ENCODE assay signal across 10 mouse cellular contexts in the genomic region with DNA sequence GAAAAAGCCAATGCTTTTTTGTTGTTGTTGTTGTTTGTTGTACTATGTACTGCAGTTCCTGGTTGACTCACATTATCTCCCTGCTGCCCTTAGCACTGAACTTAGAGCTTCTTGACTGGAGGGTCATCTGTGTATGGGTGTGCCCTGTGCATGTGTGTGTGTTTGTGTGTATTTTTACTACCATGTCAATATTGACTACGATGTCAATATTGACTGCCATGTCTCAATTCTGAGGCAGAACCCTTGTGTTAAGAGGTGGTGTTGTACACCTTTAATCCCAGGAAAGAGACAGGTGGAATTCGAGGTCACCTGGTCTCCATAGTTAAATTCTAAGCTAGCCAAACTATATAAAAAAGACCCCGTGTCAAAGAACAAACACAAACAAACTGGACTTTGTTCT. TPM values are rescaled to one million over a fixed set of nuclear protein-coding genes. Genes with fewer than 3 reads are reported as not detected.
DNase-seq lines count a peak whose midpoint lies in the region; ATAC-seq and TF ChIP-seq lines count a peak whose summit lies in the region.
"Had no signal": no experiment of that assay in that cellular context is flagged by ENCODE, and none has a peak within 500 bp of the region (broad histone marks: within the 10 kb centered on the region; RNA-seq: fewer than 3 reads in every experiment).

No protein-coding gene starts in this region.

- H3K27ac ChIP-seq in heart, embryonic 11.5 days (ENCODE audit: low read depth, low read length) = peak overlapping the region; percentile 52
- H3K27ac ChIP-seq in midbrain, embryonic 10.5 days (replicated peaks) = peak overlapping the region; percentile 98
- H3K27ac ChIP-seq in midbrain, postnatal 0 days (ENCODE audit: low read depth, low read length) = no peak overlapping the region
- no peak overlapping the region for H3K27ac ChIP-seq in intestine, embryonic 16.5 days (ENCODE audit: low read length)
- peak overlapping the region; percentile 90 for H3K27ac ChIP-seq in small intestine, adult 2 months (ENCODE audit: insufficient read depth, low read depth, low read length)
- H3K27ac ChIP-seq: liver, embryonic 13.5 days had no signal

- no peak for DNase-seq in heart, postnatal 36 days
- DNase-seq in midbrain, embryonic 10.5 days (ENCODE audit: low spot score) = no peak
- DNase-seq in midbrain, postnatal 0 days (ENCODE audit: low spot score) = no peak
- DNase-seq in T-cell, adult 2 months (ENCODE audit: low spot score) = no peak
- DNase-seq in testis, postnatal 14 days (ENCODE audit: low spot score) = no peak
- DNase-seq: liver, embryonic 13.5 days had no signal

- intact Hi-C loops in heart, postnatal 36 days (cut with DNase I) = no loop called here

- no peaks in the 10 kb centered on the region for H3K36me3 ChIP-seq in heart, embryonic 11.5 days (ENCODE audit: control insufficient read depth, insufficient read depth, low read length)
- peaks cover 3% of the 10 kb centered on the region; the same call in 1 of the 2 replicates for H3K36me3 ChIP-seq in midbrain, embryonic 10.5 days
- H3K36me3 ChIP-seq in midbrain, postnatal 0 days (ENCODE audit: insufficient read depth, low read length) = no peaks in the 10 kb centered on the region
- H3K36me3 ChIP-seq in intestine, embryonic 16.5 days (ENCODE audit: control insufficient read depth, insufficient read depth, low read length) = no peaks in the 10 kb centered on the region
- no peaks in the 10 kb centered on the region for H3K36me3 ChIP-seq in small intestine, adult 2 months (ENCODE audit: control insufficient read depth, insufficient read depth, low read length)
- H3K36me3 ChIP-seq: embryonic facial prominence, embryonic 12.5 days; liver, embryonic 13.5 days had no signal

- peaks cover 50% of the 10 kb centered on the region for H3K4me1 ChIP-seq in heart, embryonic 11.5 days (ENCODE audit: control insufficient read depth, insufficient read depth, low read length)
- H3K4me1 ChIP-seq in midbrain, embryonic 10.5 days = peaks cover 95% of the 10 kb centered on the region
- peaks cover 23% of the 10 kb centered on the region; the same call in 1 of the 2 replicates for H3K4me1 ChIP-seq in midbrain, postnatal 0 days (ENCODE audit: insufficient read depth, low read length)
- peaks cover 20% of the 10 kb centered on the region for H3K4me1 ChIP-seq in intestine, embryonic 16.5 days (ENCODE audit: control insufficient read depth, insufficient read depth, low read length)
- H3K4me1 ChIP-seq in small intestine, adult 2 months (ENCODE audit: control insufficient read depth, insufficient read depth, insufficient read length, low read length) = peaks cover 14% of the 10 kb centered on the region; the same call in 1 of the 2 replicates

- WGBS in heart, embryonic 11.5 days (ENCODE audit: insufficient replicate concordance) = 70% methylated on average over 3 of the region's 3 CpGs
- WGBS in midbrain, embryonic 10.5 days = 64% methylated on average over 3 of the region's 3 CpGs
- 71% methylated on average over 3 of the region's 3 CpGs for WGBS in midbrain, postnatal 0 days
- WGBS in intestine, embryonic 16.5 days = 61% methylated on average over 3 of the region's 3 CpGs
- WGBS in small intestine, adult 2 months = 31% methylated on average over 3 of the region's 3 CpGs

- no peak for ATAC-seq in heart, embryonic 11.5 days (replicated peaks; ENCODE audit: insufficient number of reproducible peaks, low FRiP score, low TSS enrichment)
- ATAC-seq in midbrain, postnatal 0 days (ENCODE audit: low FRiP score) = no peak
- ATAC-seq in intestine, embryonic 16.5 days = 0 out of 2 replicates have a peak, but pooled peaks have one; percentile 17

- H3K4me2 ChIP-seq in heart, embryonic 11.5 days = peak overlapping the region; percentile 24
- H3K4me2 ChIP-seq in midbrain, postnatal 0 days (ENCODE audit: low read depth, low read length, poor library complexity, severe bottlenecking) = no peak overlapping the region
- H3K4me2 ChIP-seq in intestine, embryonic 16.5 days (ENCODE audit: low read depth, low read length) = no peak overlapping the region
- H3K4me2 ChIP-seq: liver, embryonic 13.5 days had no signal

- TF ChIP-seq POLR2A in small intestine, adult 2 months (IDR thresholded peaks at IDR 0.05; ENCODE audit: low read depth, low read length) = no peak

- H3K9ac ChIP-seq in heart, embryonic 11.5 days (ENCODE audit: low read depth, low read length) = no peak overlapping the region
- H3K9ac ChIP-seq in midbrain, postnatal 0 days (replicated peaks; ENCODE audit: low read length, poor library complexity, severe bottlenecking) = no peak overlapping the region
- no peak overlapping the region for H3K9ac ChIP-seq in intestine, embryonic 16.5 days (ENCODE audit: low read depth, low read length)
- H3K9ac ChIP-seq: embryonic facial prominence, embryonic 12.5 days; liver, embryonic 13.5 days had no signal

- TF ChIP-seq CTCF in midbrain, postnatal 0 days (IDR thresholded peaks at IDR 0.05) = no peak
- no peak for TF ChIP-seq CTCF in small intestine, adult 2 months (IDR thresholded peaks at IDR 0.05; ENCODE audit: extremely low read depth, insufficient read length, insufficient replicate concordance, low read depth, low read length)

- H3K9me3 ChIP-seq in heart, embryonic 11.5 days (replicated peaks; ENCODE audit: control insufficient read depth, low read length) = no peaks in the 10 kb centered on the region
- no peaks in the 10 kb centered on the region for H3K9me3 ChIP-seq in midbrain, embryonic 10.5 days (replicated peaks)
- H3K9me3 ChIP-seq in midbrain, postnatal 0 days (ENCODE audit: low read length) = no peaks in the 10 kb centered on the region
- H3K9me3 ChIP-seq in intestine, embryonic 16.5 days (ENCODE audit: control insufficient read depth, low read length) = no peaks in the 10 kb centered on the region
- H3K9me3 ChIP-seq: embryonic facial prominence, embryonic 12.5 days; liver, embryonic 13.5 days had no signal

- no peaks in the 10 kb centered on the region for H3K27me3 ChIP-seq in heart, embryonic 11.5 days (ENCODE audit: control insufficient read depth, insufficient read depth, low read length)
- no peaks in the 10 kb centered on the region for H3K27me3 ChIP-seq in midbrain, embryonic 10.5 days (ENCODE audit: low read depth, poor library complexity, severe bottlenecking)
- H3K27me3 ChIP-seq in midbrain, postnatal 0 days (ENCODE audit: insufficient read depth, low read length) = no peaks in the 10 kb centered on the region
- H3K27me3 ChIP-seq in intestine, embryonic 16.5 days (replicated peaks; ENCODE audit: control insufficient read depth, insufficient read depth, low read length) = no peaks in the 10 kb centered on the region
- no peaks in the 10 kb centered on the region for H3K27me3 ChIP-seq in small intestine, adult 2 months (ENCODE audit: control insufficient read depth, insufficient read depth, low read length)
- H3K27me3 ChIP-seq: embryonic facial prominence, embryonic 12.5 days had no signal

- no peak overlapping the region for H3K4me3 ChIP-seq in heart, embryonic 11.5 days (ENCODE audit: low read depth, low read length)
- H3K4me3 ChIP-seq in midbrain, embryonic 10.5 days = peak overlapping the region; percentile 44; the same call in 1 of the 2 replicates
- no peak overlapping the region for H3K4me3 ChIP-seq in midbrain, postnatal 0 days (ENCODE audit: low read depth, low read length)
- no peak overlapping the region for H3K4me3 ChIP-seq in intestine, embryonic 16.5 days (ENCODE audit: low read length)
- no peak overlapping the region for H3K4me3 ChIP-seq in small intestine, adult 2 months (ENCODE audit: low read depth, low read length)
- H3K4me3 ChIP-seq: embryonic facial prominence, embryonic 12.5 days; liver, embryonic 13.5 days had no signal

RNA-seq across cellular contexts. Expression of a gene that starts 5.6 kb away (rescaled TPM):
- polyA plus RNA-seq in heart, embryonic 11.5 days (2014; fragmentation: Nextera tagmentation; extraction: Ambion mirVana) = 77.0 and 99.7 TPM in 2 replicates
- total RNA-seq in heart, postnatal 36 days (2021) = 10 to 100 TPM; 12.2 to 14.0 TPM
- 71.2 and 91.2 TPM in 2 replicates for polyA plus RNA-seq in midbrain, embryonic 10.5 days (2016; fragmentation: Nextera tagmentation; extraction: Ambion mirVana)
- total RNA-seq in midbrain, postnatal 0 days (2014; rRNA removed) = 26.3 and 35.4 TPM in 2 replicates
- polyA plus RNA-seq in midbrain, postnatal 0 days (2015; fragmentation: Nextera tagmentation; extraction: Ambion mirVana) = 13.0 and 15.8 TPM in 2 replicates
- polyA plus RNA-seq in intestine, embryonic 16.5 days (2015; fragmentation: Nextera tagmentation; extraction: Ambion mirVana) = 7.3 and 8.0 TPM in 2 replicates
- 2.0 and 3.8 TPM in 2 replicates for polyA plus RNA-seq in small intestine, adult 2 months (2012; rRNA removed)

Comparison
In these comparisons a context has a peak if more than half of its experiments do, and no peak if none do; other contexts are left out.
1. H3K27ac ChIP-seq: peak in heart, embryonic 11.5 days (single experiment), midbrain, embryonic 10.5 days (single experiment) and small intestine, adult 2 months (single experiment); none in midbrain, postnatal 0 days (single experiment) and intestine, embryonic 16.5 days (single experiment).